Mouse (Mus musculus) heart, postnatal 0 days (tissue): ENCODE data around the gene Misp. TPM values are rescaled to one million over a fixed set of nuclear protein-coding genes. Genes with fewer than 3 reads are reported as not detected.

Experiments
- ATAC-seq: fragments of 200-750 bp; cut with Nextera tagmentation; 2 replicates; pipeline ENCODE4 v1.8.0; 2017; ENCODE audit warnings: low read depth, moderate number of reproducible peaks, moderate library complexity; ENCODE audit not compliant: insufficient read depth
- DNase-seq: peaks from one replicate; pipeline ENCODE4 v3.0.0-alpha.2; 2016; ENCODE audit warnings: low spot score
- H3K27ac ChIP-seq: fragments of 300-500 bp; sonication (generic); 2 replicates; pipeline ENCODE4 v1.5.1; 2014; ENCODE audit warnings: low read depth, mild to moderate bottlenecking
- H3K27me3 ChIP-seq: fragments of 300-500 bp; sonication (generic); 2 replicates; pipeline ENCODE4 v1.6.1; 2014; ENCODE audit warnings: low read length, mixed read lengths; ENCODE audit not compliant: control insufficient read depth, insufficient read depth
- H3K36me3 ChIP-seq: fragments of 300-500 bp; sonication (generic); replicated peaks from 2 replicates; pipeline ENCODE4 v1.6.1; 2014; ENCODE audit warnings: low read length, mixed read lengths; ENCODE audit not compliant: control insufficient read depth, insufficient read depth
- H3K4me1 ChIP-seq: fragments of 300-500 bp; sonication (generic); 2 replicates; pipeline ENCODE4 v1.6.1; 2014; ENCODE audit warnings: antibody characterized with exemption; ENCODE audit not compliant: control insufficient read depth, insufficient read depth
- H3K4me2 ChIP-seq: fragments of 300-500 bp; sonication (generic); 2 replicates; pipeline ENCODE4 v1.6.1; 2014; ENCODE audit warnings: low read depth, mild to moderate bottlenecking, low read length, moderate library complexity
- H3K4me3 ChIP-seq: fragments of 300-500 bp; sonication (generic); 2 replicates; pipeline ENCODE4 v1.5.1; 2014; ENCODE audit warnings: low read depth, low read length
- H3K9ac ChIP-seq: fragments of 300-500 bp; sonication (generic); replicated peaks from 2 replicates; pipeline ENCODE4 v1.6.1; 2014; ENCODE audit warnings: low read depth, low read length, mixed read lengths
- H3K9me3 ChIP-seq: fragments of 300-500 bp; sonication (generic); replicated peaks from 2 replicates; pipeline ENCODE4 v1.6.1; 2016; ENCODE audit warnings: low read length; ENCODE audit not compliant: control insufficient read depth
- CTCF ChIP-seq: IDR thresholded peaks from 2 replicates; pipeline ENCODE4 v1.5.1; 2016; ENCODE audit warnings: antibody characterized with exemption, control low read depth, low read depth
- EP300 ChIP-seq: IDR thresholded peaks from 2 replicates; pipeline ENCODE4 v1.6.1; 2016; ENCODE audit warnings: antibody characterized with exemption, low read depth
- WGBS: fragments of 180-500 bp; shearing (Covaris S2); extraction: QIAGEN DNeasy Blood & Tissue Kit; methylation state at CpG from one replicate; pipeline ENCODE4 v1.1.7; 2014; 5-methylcytosine and 5-hydroxymethylcytosine counted together
- polyA plus RNA-seq: library from polyadenylated mRNA; unstranded; fragments of >200 nt; fragmentation: Nextera tagmentation; extraction: Ambion mirVana; gene quantifications from 2 replicates; pipeline ENCODE4 v1.2.1, GENCODE M21; 2015
- total RNA-seq: library from RNA; depleted of rRNA; stranded (reverse); fragments of >200 nt; gene quantifications from 2 replicates; pipeline ENCODE4 v1.2.3, GENCODE M21; 2014; ENCODE audit warnings: low replicate concordance

Gene Misp
- total and polyA plus RNA-seq, 2 experiments from 2014 or later = 0.08 TPM; not detected in 1

DNA sequence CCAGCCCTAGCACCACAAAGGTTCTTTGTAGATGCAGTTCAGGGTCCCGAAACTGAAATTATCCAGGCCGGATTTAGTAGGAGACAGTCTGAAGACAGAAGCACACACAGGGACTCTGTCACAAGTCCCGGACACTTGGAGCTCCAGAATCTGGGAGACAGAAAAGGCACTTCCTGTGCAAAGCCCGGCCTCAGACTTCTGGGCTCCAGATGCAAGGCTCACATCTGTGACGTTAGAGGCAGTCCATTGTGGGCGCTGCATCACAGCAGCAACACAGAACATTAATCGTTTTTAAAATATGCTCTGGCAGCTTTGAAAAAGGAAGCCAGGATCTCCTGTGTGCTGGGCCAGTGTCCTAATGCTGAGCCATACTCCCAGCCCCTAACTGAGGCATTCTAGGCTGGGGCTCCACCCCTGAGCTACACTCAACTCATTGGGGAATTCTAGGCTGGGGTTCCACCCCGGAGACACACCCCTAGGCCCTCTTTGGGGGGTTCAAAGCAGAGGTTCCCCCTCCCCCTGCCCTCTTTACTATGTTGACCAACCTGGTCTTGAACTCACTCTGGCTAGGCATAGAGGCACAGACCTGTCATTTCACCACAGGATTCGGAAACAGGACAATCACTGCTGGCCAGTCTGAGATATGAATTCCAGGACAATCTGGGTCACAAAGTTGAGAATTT lies 31.5 kb downstream of the Misp start:
- Histone ChIP-seq H3K4me3 (peak overlapping the region; percentile 45; the same call in 1 of the 2 replicates), H3K9me3 (no peaks in the 10 kb centered on the region), H3K36me3 (peaks cover 5% of the 10 kb centered on the region; the same call in 1 of the 2 replicates), H3K27ac (peak overlapping the region; percentile 100), H3K27me3 (no peaks in the 10 kb centered on the region), H3K9ac (peak overlapping the region; percentile 59), H3K4me1 (peaks cover 31% of the 10 kb centered on the region), H3K4me2 (peak overlapping the region; percentile 83)
- DNase-seq = peak; percentile 55
- WGBS = 41% methylated on average over 9 of the region's 9 CpGs
- ATAC-seq = no peak
- no peak for TF ChIP-seq CTCF
- no peak for TF ChIP-seq EP300

DNA sequence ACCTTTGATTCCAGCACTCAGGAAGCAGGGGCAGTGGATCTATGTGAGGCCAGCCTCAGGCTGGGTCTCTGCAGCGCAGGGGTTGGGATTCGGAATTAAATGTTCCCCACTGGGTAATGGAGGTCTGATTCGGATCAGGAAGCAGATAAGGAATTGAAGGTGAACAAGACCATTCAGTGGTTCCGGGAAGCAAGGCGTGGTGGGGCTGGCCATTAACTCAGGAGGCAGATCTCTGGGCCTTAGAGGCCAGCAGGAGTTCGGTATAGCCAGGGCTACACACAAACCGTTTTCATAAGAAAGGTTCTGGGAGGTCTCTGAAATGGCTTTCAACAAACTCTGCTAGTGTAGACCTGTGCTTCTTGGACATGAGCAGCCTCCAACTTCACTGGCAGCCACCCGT lies 32.0 kb downstream of the Misp start:
- peak overlapping the region; percentile 45 for H3K4me3 ChIP-seq
- H3K27me3 ChIP-seq = no peaks in the 10 kb centered on the region
- DNase-seq = no peak
- H3K4me2 ChIP-seq = peak overlapping the region; percentile 83
- ATAC-seq = no peak
- 25% methylated on average over 8 of the region's 8 CpGs for WGBS
- peaks cover 37% of the 10 kb centered on the region for H3K4me1 ChIP-seq
- H3K9me3 ChIP-seq = no peaks in the 10 kb centered on the region
- TF ChIP-seq CTCF = no peak
- TF ChIP-seq EP300 = no peak
- peak overlapping the region; percentile 100 for H3K27ac ChIP-seq
- peak overlapping the region; percentile 59 for H3K9ac ChIP-seq
- H3K36me3 ChIP-seq = peaks cover 8% of the 10 kb centered on the region; the same call in 1 of the 2 replicates

DNA sequence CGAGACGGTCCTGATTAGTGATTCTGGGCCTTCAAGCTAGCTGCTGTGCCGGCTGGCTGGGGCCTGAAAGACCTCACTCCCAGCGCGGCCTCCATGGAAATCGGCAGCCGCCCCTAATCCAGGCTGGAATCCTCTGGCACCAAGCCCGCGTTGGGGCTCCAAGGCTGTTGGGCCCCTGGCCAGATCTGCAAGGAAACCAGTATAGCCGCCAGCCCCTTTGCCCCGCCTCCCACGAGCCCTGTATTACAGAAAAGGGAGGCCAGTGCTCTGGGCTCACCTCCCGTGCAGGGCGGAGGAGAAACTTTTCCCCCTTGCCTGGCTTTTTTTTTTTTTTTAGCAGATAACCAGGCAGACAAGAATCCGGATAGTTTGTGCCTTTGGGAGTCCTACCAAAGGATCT lies 32.6 kb downstream of the Misp start:
- peak; percentile 94 for DNase-seq
- H3K27me3 ChIP-seq = no peaks in the 10 kb centered on the region
- H3K9ac ChIP-seq = peak overlapping the region; percentile 59
- H3K4me2 ChIP-seq = peak overlapping the region; percentile 83
- no peaks in the 10 kb centered on the region for H3K9me3 ChIP-seq
- peak overlapping the region; percentile 45 for H3K4me3 ChIP-seq
- H3K27ac ChIP-seq = peak overlapping the region; percentile 100
- ATAC-seq = peak; percentile 55
- peaks cover 43% of the 10 kb centered on the region for H3K4me1 ChIP-seq
- peaks cover 10% of the 10 kb centered on the region; the same call in 1 of the 2 replicates for H3K36me3 ChIP-seq
- under 1% methylated on average over 15 of the region's 15 CpGs for WGBS
- TF ChIP-seq CTCF (peak; percentile 11; the same call in 1 of the 2 replicates), EP300 (peak; percentile 59; the same call in 1 of the 2 replicates)

DNA sequence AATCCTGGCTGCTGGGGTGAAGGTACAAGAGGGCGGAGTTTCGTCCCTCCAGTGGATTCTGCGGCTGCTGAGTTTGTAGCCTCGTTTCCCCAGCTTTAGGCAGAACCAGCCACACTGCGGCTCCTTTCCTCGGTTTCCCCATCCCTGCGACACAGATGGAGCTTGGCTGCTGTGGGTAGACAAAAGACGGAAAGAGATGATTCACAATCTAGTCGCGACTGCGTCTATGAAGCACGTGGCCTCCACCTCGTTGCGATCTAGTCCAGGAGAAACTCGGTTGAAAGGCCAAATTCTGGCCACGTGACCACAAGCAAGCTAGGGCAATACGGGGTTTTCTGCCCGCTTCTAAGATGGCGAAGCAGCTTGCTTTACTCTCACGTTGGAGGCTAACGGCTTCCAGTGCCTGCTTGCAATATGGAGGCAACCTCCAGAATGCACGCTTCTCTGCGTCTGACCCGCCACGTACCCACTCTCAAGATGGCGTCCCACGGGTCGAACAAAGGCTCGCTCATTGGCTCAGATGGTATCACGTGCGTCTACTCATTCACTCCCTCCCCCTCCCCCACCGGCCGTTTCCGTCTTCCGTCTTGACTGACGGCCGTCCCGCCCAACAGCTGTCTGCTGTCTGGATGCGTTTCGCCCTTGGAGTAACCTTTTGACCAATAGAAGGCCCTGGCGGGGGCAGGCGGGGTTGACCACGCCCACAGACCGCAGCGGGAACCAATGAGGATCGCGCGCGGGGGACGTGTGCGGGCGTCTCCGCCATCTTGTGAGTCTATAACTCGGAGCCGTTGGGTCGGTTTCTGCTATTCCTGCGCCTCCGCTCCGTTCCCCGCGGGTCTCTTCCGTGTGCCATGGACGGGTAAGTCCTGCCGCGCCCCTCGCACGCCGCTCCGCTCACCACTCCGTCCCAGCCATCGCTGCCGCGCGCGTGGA lies 33.3 kb downstream of the Misp start, which contains the start of gene Ptbp1:
Gene Ptbp1, plus strand, starts transcription at position 568 of the 936 bp plus-strand sequence.
- peak within 1 kb of the TSS; percentile 100 for H3K27ac ChIP-seq
- peak; percentile 99 for DNase-seq
- peaks cover 18% of the 10 kb centered on the region for H3K36me3 ChIP-seq
- TF ChIP-seq EP300 = peak; percentile 66; the same call in 1 of the 2 replicates
- TF ChIP-seq CTCF = no peak
- H3K4me1 ChIP-seq = peaks cover 49% of the 10 kb centered on the region
- peak within 1 kb of the TSS; percentile 98 for H3K9ac ChIP-seq
- peak within 1 kb of the TSS; percentile 98 for H3K4me3 ChIP-seq
- ATAC-seq = peak; percentile 88
- WGBS = under 1% methylated on average over 75 of the region's 75 CpGs
- no peaks in the 10 kb centered on the region for H3K27me3 ChIP-seq
- H3K9me3 ChIP-seq = no peaks in the 10 kb centered on the region
- H3K4me2 ChIP-seq = peak within 1 kb of the TSS; percentile 90

DNA sequence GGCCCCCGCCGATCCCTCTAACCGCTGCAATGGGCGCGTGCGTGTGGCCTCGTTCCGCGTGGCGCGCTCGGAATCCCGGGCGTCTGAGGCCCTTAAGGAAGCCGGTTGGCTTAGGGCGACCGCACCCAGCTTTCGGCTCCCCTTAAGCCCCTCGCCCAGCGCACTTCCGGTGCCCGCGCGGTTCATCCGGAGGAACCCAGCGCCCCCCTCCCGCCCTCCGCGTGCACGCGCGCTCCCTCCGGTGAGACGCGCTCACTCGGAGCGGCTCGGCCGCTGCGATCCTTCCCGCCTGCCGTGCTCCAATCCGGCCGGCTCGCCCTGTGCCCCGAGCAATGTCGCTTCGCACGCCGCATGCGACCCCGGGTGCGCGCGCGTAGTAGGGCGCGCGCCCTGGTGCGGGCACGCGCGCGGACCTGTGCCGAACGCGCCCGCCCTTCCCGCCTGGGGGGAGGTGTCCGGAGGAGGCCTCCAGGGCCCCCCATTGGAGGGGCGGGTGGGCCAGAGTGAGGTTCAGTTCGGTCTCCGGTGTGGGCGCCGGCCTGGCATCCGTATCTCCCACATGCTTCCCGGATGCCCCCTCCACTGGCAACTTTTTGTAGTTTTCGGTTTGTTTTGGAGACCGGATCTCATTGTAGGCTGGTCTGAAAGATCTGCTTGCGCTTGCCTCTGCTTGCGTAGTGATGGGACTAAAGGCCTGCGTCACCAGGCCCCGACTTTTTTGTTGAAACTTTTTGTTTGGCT lies 34.2 kb downstream of the Misp start:
- peak; percentile 8; the same call in 1 of the 2 replicates for ATAC-seq
- H3K9me3 ChIP-seq = no peaks in the 10 kb centered on the region
- peak overlapping the region; percentile 98 for H3K4me3 ChIP-seq
- H3K4me2 ChIP-seq = peak overlapping the region; percentile 90
- peak; percentile 47 for DNase-seq
- H3K36me3 ChIP-seq = peaks cover 26% of the 10 kb centered on the region
- peaks cover 55% of the 10 kb centered on the region for H3K4me1 ChIP-seq
- H3K27ac ChIP-seq = peak overlapping the region; percentile 100
- no peak for TF ChIP-seq EP300
- TF ChIP-seq CTCF = no peak
- 1% methylated on average over 79 of the region's 83 CpGs for WGBS
- no peaks in the 10 kb centered on the region for H3K27me3 ChIP-seq
- H3K9ac ChIP-seq = peak overlapping the region; percentile 98
